Mouse (Mus musculus): ENCODE measurements around the gene Ier3. TPM values are rescaled to one million over a fixed set of nuclear protein-coding genes. Genes with fewer than 3 reads are reported as not detected.

Ier3 gene
- total RNA-seq, 2 experiments from 2014 or later = 3.8 to 4.2 TPM

- DNase-seq (ENCODE audit: low spot score in 2 of 2) = no peak
These were observed 12.1 kb upstream of the Ier3 start for GRCm38 (mm10) chr17:35809395-35809794.

- DNase-seq (ENCODE audit: low spot score in 2 of 2) = no peak
These were observed 10.4 kb upstream of the Ier3 start for GRCm38 (mm10) chr17:35810900-35811648.

- no peak for DNase-seq (ENCODE audit: low spot score in 2 of 2)
These were observed 9.2 kb upstream of the Ier3 start for GRCm38 (mm10) chr17:35812307-35812706.

GRCm38 (mm10) chr17:35812736-35813135 is 8.7 kb upstream of the Ier3 start:
- DNase-seq (ENCODE audit: low spot score in 2 of 2) = no peak

- peak in 1 of 2 experiments; percentile 72 for DNase-seq (ENCODE audit: low spot score in 2 of 2)
These were observed 8.2 kb upstream of the Ier3 start for GRCm38 (mm10) chr17:35813245-35813647.

GRCm38 (mm10) chr17:35813653-35814052 is 7.8 kb upstream of the Ier3 start:
- no peak for DNase-seq (ENCODE audit: low spot score in 2 of 2)

- DNase-seq (ENCODE audit: low spot score in 2 of 2) = no peak
These were observed 6.8 kb upstream of the Ier3 start for GRCm38 (mm10) chr17:35814678-35815077.

GRCm38 (mm10) chr17:35815836-35816235 is 5.6 kb upstream of the Ier3 start:
- DNase-seq (ENCODE audit: low spot score in 2 of 2) = no peak

- DNase-seq (ENCODE audit: low spot score in 2 of 2) = no peak
These were observed 4.8 kb upstream of the Ier3 start for GRCm38 (mm10) chr17:35816686-35817085.

- DNase-seq (ENCODE audit: low spot score in 2 of 2) = no peak
These were observed 4.3 kb upstream of the Ier3 start for GRCm38 (mm10) chr17:35817226-35817625.

- DNase-seq (ENCODE audit: low spot score in 2 of 2) = no peak
These were observed 1.4 kb upstream of the Ier3 start for GRCm38 (mm10) chr17:35820111-35820510.

GRCm38 (mm10) chr17:35822564-35822963 is 1.1 kb downstream of the Ier3 start:
- no peak for DNase-seq (ENCODE audit: low spot score in 2 of 2)

- DNase-seq (ENCODE audit: low spot score in 2 of 2) = peak; percentile 75 to 79
These were observed 1.8 kb downstream of the Ier3 start, which contains the start of gene Flot1 for GRCm38 (mm10) chr17:35822964-35823937. Gene Flot1 (plus strand): TSS chr17:35823230.

- no peak for DNase-seq (ENCODE audit: low spot score in 2 of 2)
These were observed 2.9 kb downstream of the Ier3 start for GRCm38 (mm10) chr17:35824402-35824801.

- no peak for DNase-seq (ENCODE audit: low spot score in 2 of 2)
These were observed 3.8 kb downstream of the Ier3 start for GRCm38 (mm10) chr17:35825109-35825850.

- DNase-seq (ENCODE audit: low spot score in 2 of 2) = peak; percentile 71 to 77
These were observed 8.3 kb downstream of the Ier3 start for GRCm38 (mm10) chr17:35829737-35830136.

GRCm38 (mm10) chr17:35832400-35833238 is 11.1 kb downstream of the Ier3 start:
- no peak for DNase-seq (ENCODE audit: low spot score in 2 of 2)

- no peak for DNase-seq (ENCODE audit: low spot score in 2 of 2)
These were observed 11.8 kb downstream of the Ier3 start for GRCm38 (mm10) chr17:35833239-35833751.

GRCm38 (mm10) chr17:35833894-35834293 is 12.4 kb downstream of the Ier3 start:
- DNase-seq (ENCODE audit: low spot score in 2 of 2) = no peak
